14 mouse cellular contexts compared by ENCODE assay signal in the genomic region with DNA sequence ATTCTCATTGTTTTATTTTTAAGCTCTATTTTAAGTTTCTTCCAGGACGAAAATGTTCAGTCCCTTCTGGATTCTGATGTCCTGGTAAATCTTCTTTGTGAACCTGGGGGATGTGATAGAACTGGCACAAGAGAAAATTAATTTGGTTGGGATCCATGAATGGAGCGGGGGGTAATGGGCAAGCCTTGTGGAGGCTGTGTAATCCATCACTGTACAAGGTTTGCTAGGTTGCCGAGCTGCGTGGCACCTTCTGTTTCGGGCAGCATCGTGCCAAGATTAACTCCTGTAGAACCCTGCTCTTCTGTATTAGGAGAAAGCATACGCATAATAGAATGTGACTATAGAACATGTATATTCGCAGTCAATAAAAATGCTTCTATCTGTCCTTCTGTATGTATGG.
DNase-seq lines count a peak whose midpoint lies in the region; ATAC-seq and TF ChIP-seq lines count a peak whose summit lies in the region.
"Had no signal": no experiment of that assay in that cellular context is flagged by ENCODE, and none has a peak within 500 bp of the region (broad histone marks: within the 10 kb centered on the region; RNA-seq: fewer than 3 reads in every experiment).

No protein-coding gene starts in this region.

- H3K36me3 ChIP-seq in heart, embryonic 14.5 days (ENCODE audit: control insufficient read depth, insufficient read depth, low read length), result no peaks in the 10 kb centered on the region
- H3K36me3 ChIP-seq: forebrain, embryonic 12.5 days had no signal

- 66% methylated on average over 8 of the region's 8 CpGs for WGBS in heart, embryonic 14.5 days

- no peak for TF ChIP-seq CTCF in brain, embryonic 14.5 days (IDR thresholded peaks at IDR 0.05; ENCODE audit: borderline replicate concordance, extremely low read depth, insufficient read depth, insufficient read length)

- H3K27ac ChIP-seq in heart, embryonic 14.5 days (replicated peaks in 1 of 2; ENCODE audit: control insufficient read depth in 1 of 2, insufficient read depth in 1 of 2, low read depth in 2 of 2, low read length in 2 of 2), result peak overlapping the region; percentile 83 to 88
- H3K27ac ChIP-seq: forebrain, embryonic 12.5 days had no signal

- peak overlapping the region; percentile 19; the same call in 1 of the 2 replicates for H3K4me2 ChIP-seq in heart, embryonic 14.5 days (ENCODE audit: low read length)
- H3K4me2 ChIP-seq: forebrain, embryonic 12.5 days had no signal

- no peak for ATAC-seq in heart, embryonic 14.5 days (ENCODE audit: insufficient number of reproducible peaks, insufficient read depth, low FRiP score, low read depth)
- ATAC-seq: midbrain, embryonic 16.5 days had no signal

- DNase-seq in heart, postnatal 14 days, result no peak
- peak; percentile 91 for DNase-seq in brain, adult 2 months (ENCODE audit: low read depth, low spot score)
- DNase-seq in brain, embryonic 14.5 days (ENCODE audit: low read depth), result peak; percentile 49
- peak; percentile 70 to 80 for DNase-seq in cerebellum, postnatal 25 days
- no peak for DNase-seq in T-cell, adult 2 months (ENCODE audit: low spot score)
- DNase-seq in Muller cell, postnatal 12 days (ENCODE audit: inconsistent ontology term), result no peak
- DNase-seq in MN1 (ENCODE audit: low spot score), result no peak
- DNase-seq: adrenal gland, adult 8-10 months; kidney, adult 2 months; lung, postnatal 4 days; thymus, adult 2 months had no signal

- H3K9me3 ChIP-seq in heart, embryonic 14.5 days (ENCODE audit: control insufficient read depth, low read length), result no peaks in the 10 kb centered on the region
- H3K9me3 ChIP-seq: forebrain, embryonic 12.5 days had no signal

- no peak overlapping the region for H3K4me3 ChIP-seq in heart, embryonic 14.5 days (ENCODE audit: control insufficient read depth in 1 of 2, insufficient read depth in 1 of 2, low read depth in 1 of 2, low read length in 2 of 2)
- H3K4me3 ChIP-seq: forebrain, embryonic 12.5 days had no signal

- H3K9ac ChIP-seq in heart, embryonic 14.5 days (ENCODE audit: low read length), result no peak overlapping the region
- H3K9ac ChIP-seq: forebrain, embryonic 12.5 days had no signal

- intact Hi-C loops in heart, postnatal 14 days (cut with DNase I), result loop anchor here (5.0 kb wide), 1 partner anchor 34 kb away; no protein-coding TSS in a partner anchor

- TF ChIP-seq POLR2A in brain, embryonic 14.5 days (IDR thresholded peaks at IDR 0.05; ENCODE audit: borderline replicate concordance, extremely low read depth, insufficient read depth, insufficient read length, poor library complexity, severe bottlenecking), result no peak

- H3K4me1 ChIP-seq in heart, embryonic 14.5 days (ENCODE audit: control insufficient read depth in 2 of 2, insufficient read depth in 2 of 2, low read length in 2 of 2), result peaks cover 26 to 64% of the 10 kb centered on the region in 2 experiments

- H3K27me3 ChIP-seq in heart, embryonic 14.5 days (ENCODE audit: control insufficient read depth, insufficient read depth, low read length), result no peaks in the 10 kb centered on the region
- H3K27me3 ChIP-seq: forebrain, embryonic 12.5 days had no signal

Comparison
In these comparisons a context has a peak if more than half of its experiments do, and no peak if none do; other contexts are left out.
1. DNase-seq: peak in brain, adult 2 months (single experiment), brain, embryonic 14.5 days (single experiment) and cerebellum, postnatal 25 days (2 of 2); none in heart, postnatal 14 days (0 of 2), T-cell, adult 2 months (single experiment), Muller cell, postnatal 12 days (single experiment) and MN1 (single experiment).